Mouse (Mus musculus) small intestine, adult 2 months (tissue): ENCODE data around the gene Zmym4.

Source experiments
- CTCF ChIP-seq: fragments of 200-500 bp; IDR thresholded peaks from 2 replicates; pipeline ENCODE4 v1.5.1; 2012; ENCODE audit warnings: low read depth, mild to moderate bottlenecking, control low read depth, inconsistent platforms, low read length, moderate library complexity, mixed read lengths; ENCODE audit not compliant: insufficient replicate concordance, insufficient read length; ENCODE audit errors: extremely low read depth
- POLR2A ChIP-seq: fragments of 200-500 bp; IDR thresholded peaks from 2 replicates; pipeline ENCODE4 v1.6.1; 2012; ENCODE audit warnings: low read depth, mild to moderate bottlenecking, control low read depth, inconsistent platforms, low read length, moderate library complexity

GRCm38 (mm10) chr4:126840996-126841560, 126.9 kb downstream of the Zmym4 start:
- TF ChIP-seq CTCF (no peak), POLR2A (no peak)
